Mouse (Mus musculus) myocyte (in vitro differentiated cells): ENCODE results near the gene Phf14. TPM values are rescaled to one million over a fixed set of nuclear protein-coding genes. Genes with fewer than 3 reads are reported as not detected.

Experiments
- H3K27me3 ChIP-seq: one replicate; pipeline ENCODE4 v1.6.1; 2011; ENCODE audit not compliant: control insufficient read depth, insufficient read depth, insufficient read length
- H3K36me3 ChIP-seq: one replicate; pipeline ENCODE4 v1.6.1; 2011; ENCODE audit not compliant: control insufficient read depth, insufficient read depth
- H3K4me2 ChIP-seq: one replicate; pipeline ENCODE4 v1.6.1; 2011; ENCODE audit warnings: low read depth, control low read depth
- H3K4me3 ChIP-seq: one replicate; pipeline ENCODE4 v1.5.1; 2011; ENCODE audit warnings: mild to moderate bottlenecking, control low read depth, moderate library complexity
- H3K79me2 ChIP-seq: one replicate; pipeline ENCODE4 v1.6.1; 2011; ENCODE audit not compliant: control insufficient read depth, insufficient read depth
- H3ac ChIP-seq: one replicate; pipeline ENCODE4 v1.6.1; 2011; ENCODE audit not compliant: control insufficient read depth, insufficient read length
- CEBPB ChIP-seq: IDR thresholded peaks from 2 replicates; pipeline ENCODE4 v1.6.1; 2011; ENCODE audit warnings: mild to moderate bottlenecking, moderate library complexity; ENCODE audit not compliant: poor library complexity, insufficient read depth, severe bottlenecking
- E2F4 ChIP-seq: IDR thresholded peaks from one replicate; pipeline ENCODE4 v1.6.1; 2011; ENCODE audit warnings: mild to moderate bottlenecking, control low read depth, moderate library complexity; ENCODE audit not compliant: insufficient read depth
- MAX ChIP-seq: IDR thresholded peaks from one replicate; pipeline ENCODE4 v1.6.1; 2011; ENCODE audit warnings: low read depth, mild to moderate bottlenecking, control low read depth
- MYOD1 ChIP-seq, 3 experiments: IDR thresholded peaks; one replicate each; pipeline ENCODE4 v1.6.1; 2011; ENCODE audit warnings: control low read depth in 2 of 3, low read depth in 2 of 3, mild to moderate bottlenecking in 2 of 3, moderate library complexity in 1 of 3; ENCODE audit not compliant: insufficient read length in 2 of 3, control insufficient read depth in 1 of 3
- MYOG ChIP-seq, 3 experiments: IDR thresholded peaks; one replicate each; pipeline ENCODE4 v1.6.1; 2011; ENCODE audit warnings: control low read depth in 2 of 3, low read depth in 2 of 3, mild to moderate bottlenecking in 2 of 3; ENCODE audit not compliant: insufficient read length in 2 of 3, control insufficient read depth in 1 of 3, insufficient read depth in 1 of 3
- POLR2A ChIP-seq: IDR thresholded peaks from one replicate; pipeline ENCODE4 v1.6.1; 2011; ENCODE audit warnings: low read depth, mild to moderate bottlenecking, control low read depth, moderate library complexity; ENCODE audit not compliant: insufficient read length
- POLR2AphosphoS2 ChIP-seq: IDR thresholded peaks from one replicate; pipeline ENCODE4 v1.6.1; 2011; ENCODE audit warnings: low read depth, control low read depth; ENCODE audit not compliant: insufficient read length
- REST ChIP-seq: IDR thresholded peaks from one replicate; pipeline ENCODE4 v1.6.1; 2011; ENCODE audit warnings: mild to moderate bottlenecking, control low read depth, moderate library complexity; ENCODE audit not compliant: insufficient read depth, insufficient read length
- SRF ChIP-seq: IDR thresholded peaks from one replicate; pipeline ENCODE4 v1.6.1; 2011; ENCODE audit warnings: low read depth; ENCODE audit not compliant: control insufficient read depth, insufficient read length
- TCF12 ChIP-seq: IDR thresholded peaks from one replicate; pipeline ENCODE4 v1.6.1; 2011; ENCODE audit warnings: mild to moderate bottlenecking, control low read depth; ENCODE audit not compliant: poor library complexity, insufficient read depth, severe bottlenecking
- TCF3 ChIP-seq: IDR thresholded peaks from one replicate; pipeline ENCODE4 v1.6.1; 2011; ENCODE audit warnings: low read depth, control low read depth; ENCODE audit not compliant: insufficient read length
- USF1 ChIP-seq: IDR thresholded peaks from one replicate; pipeline ENCODE4 v1.6.1; 2011; ENCODE audit warnings: low read depth, mild to moderate bottlenecking, control low read depth, moderate library complexity
- polyA plus RNA-seq: library from polyadenylated mRNA; unstranded; fragments of >200 nt; fragmentation: generic; extraction: Trizol; gene quantifications from one replicate; pipeline ENCODE4 v1.2.1, GENCODE M21; 2012; ENCODE audit warnings: missing spikeins

Phf14 gene
- polyA plus RNA-seq, 1 experiment: 11.0 TPM

DNA sequence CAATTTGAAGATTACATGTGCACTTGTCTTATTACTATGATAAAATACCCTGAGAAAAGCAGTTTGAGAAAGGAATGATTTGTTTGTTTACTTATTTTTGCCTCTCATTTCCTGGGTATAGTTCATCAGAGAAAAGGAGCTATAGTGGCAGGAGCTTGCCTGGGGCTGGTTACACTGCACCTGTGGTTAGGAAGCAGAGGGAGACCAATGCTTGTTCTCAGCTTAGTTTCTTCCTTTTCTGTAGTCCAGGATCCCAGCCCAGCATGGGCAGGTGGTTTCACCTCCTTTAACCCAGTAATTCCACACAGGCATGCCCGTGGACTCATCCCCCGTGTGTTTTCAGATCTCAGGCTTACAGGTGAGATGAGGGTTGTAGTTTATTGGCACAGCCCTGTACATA is 107.1 kb downstream of the Phf14 start:
- no peaks in the 10 kb centered on the region for H3K79me2 ChIP-seq
- H3K4me2 ChIP-seq: no peak overlapping the region
- H3K4me3 ChIP-seq: no peak overlapping the region
- H3K36me3 ChIP-seq: peaks cover 6% of the 10 kb centered on the region
- H3K27me3 ChIP-seq: no peaks in the 10 kb centered on the region
- H3ac ChIP-seq: no peak overlapping the region
- TF ChIP-seq TCF3 (no peak), CEBPB (no peak), E2F4 (no peak), TCF12 (no peak), MYOG (IDR thresholded peaks at IDR 0.05; ENCODE audit: control insufficient read depth in 1 of 3, insufficient read depth in 1 of 3, insufficient read length in 2 of 3, low read depth in 2 of 3) (no peak), USF1 (no peak), SRF (no peak)

DNA sequence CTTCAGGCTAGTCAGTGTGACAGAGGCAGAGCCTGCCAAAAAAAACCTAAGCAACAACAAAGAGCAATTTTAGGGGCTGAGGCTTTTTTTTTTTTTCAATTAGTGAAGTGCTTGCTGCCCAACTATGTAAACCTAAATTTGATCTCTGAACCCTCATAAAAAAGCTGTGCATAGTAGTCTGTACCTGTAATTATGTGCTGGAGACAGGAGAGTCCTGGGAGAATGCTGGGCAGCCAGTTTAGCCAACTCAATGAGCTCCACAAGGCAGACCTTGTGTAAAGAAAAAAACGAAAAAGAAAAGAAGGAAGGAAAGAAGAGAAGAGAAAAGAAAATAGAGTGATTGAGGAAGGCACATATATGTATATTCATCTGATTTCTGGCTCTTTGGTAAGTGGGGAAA is 112.1 kb downstream of the Phf14 start:
- Histone ChIP-seq H3K36me3 (peaks cover 6% of the 10 kb centered on the region), H3K4me3 (no peak overlapping the region), H3ac (no peak overlapping the region), H3K4me2 (no peak overlapping the region), H3K79me2 (no peaks in the 10 kb centered on the region), H3K27me3 (no peaks in the 10 kb centered on the region)
- no peak for TF ChIP-seq SRF
- no peak for TF ChIP-seq CEBPB
- no peak for TF ChIP-seq MYOG (IDR thresholded peaks at IDR 0.05; ENCODE audit: control insufficient read depth in 1 of 3, insufficient read depth in 1 of 3, insufficient read length in 2 of 3, low read depth in 2 of 3)
- TF ChIP-seq USF1: no peak
- no peak for TF ChIP-seq TCF12
- TF ChIP-seq MYOD1 (IDR thresholded peaks at IDR 0.05; ENCODE audit: control insufficient read depth in 1 of 3, insufficient read length in 2 of 3, low read depth in 2 of 3): no peak
- no peak for TF ChIP-seq POLR2AphosphoS2
- no peak for TF ChIP-seq MAX
- no peak for TF ChIP-seq TCF3
- no peak for TF ChIP-seq E2F4
- no peak for TF ChIP-seq POLR2A
- TF ChIP-seq REST: no peak

DNA sequence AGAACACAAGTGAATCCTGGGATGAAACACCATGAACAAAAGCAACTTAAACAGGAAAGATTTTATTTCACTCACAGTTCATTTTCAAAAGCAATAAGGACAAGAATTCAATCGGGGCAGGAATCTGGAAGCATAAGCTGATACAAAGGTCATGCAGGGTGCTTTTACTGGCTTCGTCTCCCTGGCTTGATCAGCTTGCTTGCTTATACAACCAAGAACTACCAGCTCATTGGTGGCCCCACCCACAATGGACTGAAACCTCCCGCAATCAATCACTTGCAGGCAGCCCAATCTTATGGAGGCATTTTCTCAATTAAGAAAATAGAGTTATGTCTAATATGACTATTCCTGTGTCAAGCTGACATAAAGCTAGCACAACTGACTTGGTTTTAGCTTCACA is 112.5 kb downstream of the Phf14 start:
- Histone ChIP-seq H3K4me3 (no peak overlapping the region), H3K4me2 (no peak overlapping the region), H3K79me2 (no peaks in the 10 kb centered on the region), H3ac (no peak overlapping the region), H3K27me3 (no peaks in the 10 kb centered on the region), H3K36me3 (peaks cover 6% of the 10 kb centered on the region)
- no peak for TF ChIP-seq MYOD1 (IDR thresholded peaks at IDR 0.05; ENCODE audit: control insufficient read depth in 1 of 3, insufficient read length in 2 of 3, low read depth in 2 of 3)
- no peak for TF ChIP-seq USF1
- TF ChIP-seq TCF12: no peak
- TF ChIP-seq POLR2AphosphoS2: no peak
- no peak for TF ChIP-seq SRF
- TF ChIP-seq MYOG (IDR thresholded peaks at IDR 0.05; ENCODE audit: control insufficient read depth in 1 of 3, insufficient read depth in 1 of 3, insufficient read length in 2 of 3, low read depth in 2 of 3): no peak
- TF ChIP-seq MAX: no peak
- TF ChIP-seq POLR2A: no peak
- TF ChIP-seq REST: no peak
- TF ChIP-seq E2F4: no peak
- TF ChIP-seq TCF3: no peak
- no peak for TF ChIP-seq CEBPB

DNA sequence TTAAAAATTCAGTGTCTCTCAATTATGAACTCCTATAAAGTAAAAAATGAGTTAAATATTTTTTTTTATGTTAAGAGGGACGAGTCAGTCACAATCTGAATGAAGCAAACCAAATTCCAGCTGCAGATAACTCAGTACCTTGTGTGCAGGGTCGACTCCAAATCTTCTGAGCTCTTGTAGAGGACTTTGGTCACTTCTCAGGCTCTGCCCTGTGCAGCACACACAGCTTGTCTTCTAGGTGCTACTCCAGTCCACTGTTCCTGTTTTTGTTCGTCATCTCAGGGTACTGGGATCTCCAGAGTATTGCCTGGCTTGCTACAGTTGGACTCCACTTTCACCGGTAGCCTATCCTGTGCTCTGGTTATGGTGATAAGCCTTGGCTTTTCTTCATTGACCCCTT is 113.1 kb downstream of the Phf14 start:
- Histone ChIP-seq H3K4me3 (no peak overlapping the region), H3ac (no peak overlapping the region), H3K36me3 (peaks cover 6% of the 10 kb centered on the region), H3K27me3 (no peaks in the 10 kb centered on the region), H3K4me2 (no peak overlapping the region), H3K79me2 (no peaks in the 10 kb centered on the region)
- TF ChIP-seq POLR2AphosphoS2 (no peak), MYOD1 (IDR thresholded peaks at IDR 0.05; ENCODE audit: control insufficient read depth in 1 of 3, insufficient read length in 2 of 3, low read depth in 2 of 3) (no peak), CEBPB (no peak)

DNA sequence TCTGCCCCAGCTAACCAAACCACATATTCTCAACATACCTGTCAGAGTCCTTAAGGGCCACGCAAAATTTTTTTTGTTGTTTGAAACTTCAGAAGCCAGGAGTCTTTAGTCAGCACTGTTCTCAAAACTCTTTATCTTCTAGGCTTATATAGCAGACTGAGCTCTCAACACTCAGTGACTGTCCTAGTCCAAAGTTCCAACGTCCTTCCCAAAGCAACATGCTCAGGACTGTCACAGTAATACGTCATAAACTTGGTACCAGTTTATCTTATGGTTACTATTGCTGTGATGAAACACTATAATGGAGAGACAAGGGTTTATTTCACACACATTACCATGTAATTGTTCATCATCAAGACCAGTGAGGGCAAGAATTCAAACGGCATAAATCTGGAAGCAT is 113.9 kb downstream of the Phf14 start:
- no peak for TF ChIP-seq POLR2AphosphoS2
- TF ChIP-seq MYOD1 (IDR thresholded peaks at IDR 0.05; ENCODE audit: control insufficient read depth in 1 of 3, insufficient read length in 2 of 3, low read depth in 2 of 3): no peak
- TF ChIP-seq MYOG (IDR thresholded peaks at IDR 0.05; ENCODE audit: control insufficient read depth in 1 of 3, insufficient read depth in 1 of 3, insufficient read length in 2 of 3, low read depth in 2 of 3): no peak
- no peak for TF ChIP-seq TCF3
- TF ChIP-seq CEBPB: no peak
- no peak for TF ChIP-seq REST
- TF ChIP-seq TCF12: no peak
- TF ChIP-seq USF1: no peak
- no peak for TF ChIP-seq POLR2A
- TF ChIP-seq E2F4: no peak
- TF ChIP-seq SRF: no peak
- TF ChIP-seq MAX: no peak
- Histone ChIP-seq H3K79me2 (no peaks in the 10 kb centered on the region), H3K4me3 (no peak overlapping the region), H3ac (no peak overlapping the region), H3K36me3 (peaks cover 6% of the 10 kb centered on the region), H3K27me3 (no peaks in the 10 kb centered on the region), H3K4me2 (no peak overlapping the region)
